ENCODE assay signal across 18 mouse cellular contexts in the genomic region with DNA sequence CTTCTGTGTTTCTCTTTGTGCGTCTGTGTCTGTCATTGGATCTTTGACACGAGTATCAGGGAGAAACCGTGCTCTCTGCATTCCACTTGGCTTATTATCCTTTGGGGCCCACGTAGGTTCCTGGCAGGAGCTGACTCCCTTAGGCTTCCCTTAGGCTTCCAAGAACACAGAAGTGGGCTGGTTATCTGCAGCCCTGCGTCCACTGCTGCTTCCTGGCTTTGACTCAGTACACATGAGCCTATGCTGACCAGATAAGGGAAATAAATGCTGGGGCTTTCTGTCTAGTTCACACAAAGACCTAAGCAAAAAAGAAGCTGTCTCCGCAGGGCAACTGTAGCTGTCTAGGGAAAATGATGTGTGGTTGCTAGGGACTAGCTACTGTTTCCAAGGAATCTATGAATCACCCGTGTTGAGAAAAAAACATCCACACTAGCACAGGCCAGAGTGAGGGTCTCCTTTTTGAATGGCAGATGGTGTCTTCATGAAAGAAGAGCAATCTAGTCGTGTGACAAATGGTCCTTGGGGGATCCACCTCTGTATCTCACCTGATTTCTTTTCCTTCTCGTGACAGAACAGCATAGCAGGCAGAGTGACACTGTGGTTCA. TPM values are rescaled to one million over a fixed set of nuclear protein-coding genes. Genes with fewer than 3 reads are reported as not detected.
DNase-seq lines count a peak whose midpoint lies in the region; ATAC-seq and TF ChIP-seq lines count a peak whose summit lies in the region.
"Had no signal": no experiment of that assay in that cellular context is flagged by ENCODE, and none has a peak within 500 bp of the region (broad histone marks: within the 10 kb centered on the region; RNA-seq: fewer than 3 reads in every experiment).

No protein-coding gene starts in this region.

- peak; percentile 55; the same call in 1 of the 2 replicates for ATAC-seq in heart, embryonic 15.5 days (replicated peaks; ENCODE audit: insufficient number of reproducible peaks, insufficient read depth, low FRiP score, low read depth)
- ATAC-seq in neural tube, embryonic 13.5 days (ENCODE audit: low read depth) = no peak
- peak; percentile 78 for ATAC-seq in hindbrain, postnatal 0 days
- ATAC-seq: inflammation-experienced regulatory T-cells, adult 6 months had no signal

- no peak overlapping the region for H3K27ac ChIP-seq in heart, embryonic 15.5 days
- H3K27ac ChIP-seq in neural tube, embryonic 13.5 days (replicated peaks) = peak overlapping the region; percentile 23; the same call in 1 of the 2 replicates
- H3K27ac ChIP-seq in hindbrain, postnatal 0 days = peak overlapping the region; percentile 6; the same call in 1 of the 2 replicates
- H3K27ac ChIP-seq: embryonic facial prominence, embryonic 12.5 days; kidney, postnatal 0 days; limb, embryonic 12.5 days had no signal

- no peaks in the 10 kb centered on the region for H3K36me3 ChIP-seq in heart, embryonic 15.5 days
- no peaks in the 10 kb centered on the region for H3K36me3 ChIP-seq in neural tube, embryonic 13.5 days
- H3K36me3 ChIP-seq in hindbrain, postnatal 0 days (ENCODE audit: insufficient read depth, low read length) = no peaks in the 10 kb centered on the region
- H3K36me3 ChIP-seq: embryonic facial prominence, embryonic 12.5 days; limb, embryonic 12.5 days had no signal

- no peak for TF ChIP-seq CTCF in hindbrain, postnatal 0 days (IDR thresholded peaks at IDR 0.05; ENCODE audit: low read depth)

- no peak overlapping the region for H3K4me2 ChIP-seq in heart, embryonic 15.5 days
- H3K4me2 ChIP-seq in neural tube, embryonic 13.5 days = no peak overlapping the region
- H3K4me2 ChIP-seq in hindbrain, postnatal 0 days (ENCODE audit: low read depth, low read length) = no peak overlapping the region
- H3K4me2 ChIP-seq: embryonic facial prominence, embryonic 12.5 days; limb, embryonic 12.5 days had no signal

- 24% methylated on average over 9 of the region's 9 CpGs for WGBS in heart, embryonic 15.5 days
- 42% methylated on average over 9 of the region's 9 CpGs for WGBS in neural tube, embryonic 13.5 days
- WGBS in hindbrain, postnatal 0 days = 26% methylated on average over 9 of the region's 9 CpGs

- DNase-seq in heart, postnatal 36 days = no peak
- DNase-seq in neural tube, embryonic 10.5 days (ENCODE audit: extremely low spot score, low spot score) = no peak
- peak; percentile 43 for DNase-seq in hindbrain, postnatal 0 days (ENCODE audit: low spot score)
- DNase-seq in natural killer cell, adult 2 months (ENCODE audit: low spot score in 2 of 2) = no peak
- no peak for DNase-seq in lung, postnatal 10 days
- DNase-seq: cerebellum, postnatal 10 days; gastrocnemius, postnatal 25 days; lung, adult 18-20 months; thymus, adult 18-20 months had no signal

- H3K27me3 ChIP-seq in heart, embryonic 15.5 days = peaks cover 13% of the 10 kb centered on the region
- H3K27me3 ChIP-seq in neural tube, embryonic 13.5 days = peaks cover 3% of the 10 kb centered on the region; the same call in 1 of the 2 replicates
- H3K27me3 ChIP-seq in hindbrain, postnatal 0 days (ENCODE audit: insufficient read depth, low read length) = peaks cover 6% of the 10 kb centered on the region; the same call in 1 of the 2 replicates
- H3K27me3 ChIP-seq: embryonic facial prominence, embryonic 12.5 days had no signal

- no peaks in the 10 kb centered on the region for H3K9me3 ChIP-seq in heart, embryonic 15.5 days (replicated peaks)
- no peaks in the 10 kb centered on the region for H3K9me3 ChIP-seq in neural tube, embryonic 13.5 days
- no peaks in the 10 kb centered on the region for H3K9me3 ChIP-seq in hindbrain, postnatal 0 days (ENCODE audit: low read length)
- H3K9me3 ChIP-seq: embryonic facial prominence, embryonic 12.5 days; limb, embryonic 12.5 days had no signal

- no peak overlapping the region for H3K9ac ChIP-seq in heart, embryonic 15.5 days
- no peak overlapping the region for H3K9ac ChIP-seq in neural tube, embryonic 13.5 days
- H3K9ac ChIP-seq in hindbrain, postnatal 0 days (replicated peaks; ENCODE audit: low read length) = no peak overlapping the region
- H3K9ac ChIP-seq: embryonic facial prominence, embryonic 12.5 days; limb, embryonic 12.5 days had no signal

- intact Hi-C loops in heart, postnatal 36 days (cut with DNase I) = no loop called here

- H3K4me1 ChIP-seq in heart, embryonic 15.5 days (replicated peaks) = peaks cover 6% of the 10 kb centered on the region; the same call in 1 of the 2 replicates
- H3K4me1 ChIP-seq in neural tube, embryonic 13.5 days (replicated peaks) = peaks cover 9% of the 10 kb centered on the region
- H3K4me1 ChIP-seq in hindbrain, postnatal 0 days (ENCODE audit: insufficient read depth, low read length) = peaks cover 8% of the 10 kb centered on the region
- H3K4me1 ChIP-seq: limb, embryonic 12.5 days had no signal

- H3K4me3 ChIP-seq in heart, embryonic 15.5 days = no peak overlapping the region
- no peak overlapping the region for H3K4me3 ChIP-seq in neural tube, embryonic 13.5 days
- no peak overlapping the region for H3K4me3 ChIP-seq in hindbrain, postnatal 0 days (ENCODE audit: low read length)
- H3K4me3 ChIP-seq: embryonic facial prominence, embryonic 12.5 days; limb, embryonic 12.5 days had no signal

RNA-seq across cellular contexts. Expression of a gene that starts 22.7 kb away (rescaled TPM):
- polyA plus RNA-seq in heart, embryonic 15.5 days (2015; fragmentation: Nextera tagmentation; extraction: Ambion mirVana) = 0.40 and 0.55 TPM in 2 replicates
- total RNA-seq in heart, postnatal 36 days (2021) = not detected
- 0.47 and 1.4 TPM in 2 replicates for polyA plus RNA-seq in neural tube, embryonic 13.5 days (2015; fragmentation: Nextera tagmentation; extraction: Ambion mirVana)
- 0.52 TPM in 1 of 2 replicates, not detected in the other for total RNA-seq in hindbrain, postnatal 0 days (2014; rRNA removed)
- 0.31 and 0.44 TPM in 2 replicates for polyA plus RNA-seq in hindbrain, postnatal 0 days (2015; fragmentation: Nextera tagmentation; extraction: Ambion mirVana)
- total RNA-seq: gastrocnemius, postnatal 25 days; layer of hippocampus, postnatal 14 days; megakaryocyte-erythroid progenitor cell, adult 5-6 weeks; MEL had no signal
- polyA plus RNA-seq: inflammation-experienced regulatory T-cells, adult 6 months had no signal
